Mouse (Mus musculus) B cell, adult 62 days (primary cell): Measurements from ENCODE around the gene Exo1. TPM values are rescaled to one million over a fixed set of nuclear protein-coding genes. Genes with fewer than 3 reads are reported as not detected.

ENCODE experiments used
- total RNA-seq: library from RNA; stranded (reverse); gene quantifications from 4 replicates; pipeline ENCODE4 v1.2.4, GENCODE M21; 2023

Gene Exo1
- 3.2 to 5.2 TPM (median 4.0 TPM) in 4 replicates for total RNA-seq

GRCm38 (mm10) chr1:175880453-175881296 is at the start of gene Exo1:
TSS of gene Exo1 (plus strand) at chr1:175880581.

DNA sequence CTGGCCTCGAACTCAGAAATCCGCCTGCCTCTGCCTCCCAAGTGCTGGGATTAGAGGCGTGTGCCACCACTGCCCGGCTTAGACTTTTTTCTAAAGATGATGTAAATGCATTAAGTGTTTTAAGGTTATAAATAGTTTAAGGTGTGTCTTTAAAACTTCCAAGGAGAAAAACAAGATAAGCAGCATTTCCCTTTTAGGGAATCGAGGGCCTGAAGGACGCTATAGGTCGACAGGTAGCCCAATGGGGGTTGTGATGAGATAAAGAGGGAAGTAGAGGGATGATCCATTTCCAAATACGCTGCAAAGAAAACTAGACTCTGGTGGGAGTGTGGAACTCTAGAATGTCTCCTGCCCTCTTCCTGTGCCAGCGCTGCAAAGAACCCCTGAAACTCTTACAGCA is 39.6 kb downstream of the Exo1 start, which contains the start of gene Gm38100:
Gm38100 (plus strand) TSS at position 301 of the 400 bp plus-strand sequence.

Other genes with a start within 250 kb of the Exo1 start
- gene Opn3, start 187.8 kb upstream of the Exo1 start, total RNA-seq, result 1.7 to 3.3 TPM (median 2.1 TPM) in 4 replicates
- 7.3 to 10.5 TPM (median 9.5 TPM) in 4 replicates for gene Chml, start 187.7 kb upstream of the Exo1 start, total RNA-seq
- not detected in 4 replicates for gene Wdr64, start 182.0 kb upstream of the Exo1 start, total RNA-seq
- not detected in 4 replicates for gene Gm38100, start 39.7 kb downstream of the Exo1 start, total RNA-seq
- not detected in 4 replicates for gene Rbm8a2, start 98.5 kb downstream of the Exo1 start, total RNA-seq